Mouse (Mus musculus) heart, embryonic 11.5 days (tissue): Measurements from ENCODE around the gene Pim1. TPM values are rescaled to one million over a fixed set of nuclear protein-coding genes. Genes with fewer than 3 reads are reported as not detected.

Experiments used
- ATAC-seq: fragments of 200-750 bp; cut with Nextera tagmentation; replicated peaks from 2 replicates; pipeline ENCODE4 v1.8.0; 2017; ENCODE audit warnings: moderate library complexity; ENCODE audit not compliant: insufficient number of reproducible peaks, low FRiP score, low TSS enrichment
- H3K27ac ChIP-seq: fragments of 300-500 bp; sonication (generic); 2 replicates; pipeline ENCODE4 v1.5.1; 2014; ENCODE audit warnings: mild to moderate bottlenecking, low read depth, low read length
- H3K27me3 ChIP-seq: fragments of 300-500 bp; sonication (generic); 2 replicates; pipeline ENCODE4 v1.6.1; 2014; ENCODE audit warnings: mild to moderate bottlenecking, low read length, mixed read lengths; ENCODE audit not compliant: control insufficient read depth, insufficient read depth
- H3K36me3 ChIP-seq: fragments of 300-500 bp; sonication (generic); 2 replicates; pipeline ENCODE4 v1.6.1; 2014; ENCODE audit warnings: mild to moderate bottlenecking, low read length, moderate library complexity, mixed read lengths; ENCODE audit not compliant: control insufficient read depth, insufficient read depth
- H3K4me1 ChIP-seq: fragments of 300-500 bp; sonication (generic); 2 replicates; pipeline ENCODE4 v1.6.1; 2014; ENCODE audit warnings: low read length; ENCODE audit not compliant: control insufficient read depth, insufficient read depth
- H3K4me2 ChIP-seq: fragments of 300-500 bp; sonication (generic); 2 replicates; pipeline ENCODE4 v1.6.1; 2014; ENCODE audit warnings: mild to moderate bottlenecking, moderate library complexity
- H3K4me3 ChIP-seq: fragments of 300-500 bp; sonication (generic); 2 replicates; pipeline ENCODE4 v1.5.1; 2014; ENCODE audit warnings: low read depth, low read length
- H3K9ac ChIP-seq: fragments of 300-500 bp; sonication (generic); 2 replicates; pipeline ENCODE4 v1.6.1; 2014; ENCODE audit warnings: mild to moderate bottlenecking, low read depth, low read length, moderate library complexity
- H3K9me3 ChIP-seq: fragments of 300-500 bp; sonication (generic); replicated peaks from 2 replicates; pipeline ENCODE4 v1.6.1; 2016; ENCODE audit warnings: low read length; ENCODE audit not compliant: control insufficient read depth
- WGBS: fragments of 180-500 bp; shearing (Covaris S2); extraction: QIAGEN DNeasy Blood & Tissue Kit; methylation state at CpG from one replicate; pipeline ENCODE4 v1.1.7; 2014; ENCODE audit not compliant: insufficient replicate concordance; 5-methylcytosine and 5-hydroxymethylcytosine counted together
- polyA plus RNA-seq: library from polyadenylated mRNA; unstranded; fragments of >200 nt; fragmentation: Nextera tagmentation; extraction: Ambion mirVana; gene quantifications from 2 replicates; pipeline ENCODE4 v1.2.1, GENCODE M21; 2014

The Pim1 gene
- polyA plus RNA-seq, 1 experiment from 2014 or later = 27.3 TPM

GRCm38 (mm10) chr17:29499511-29499910, 9.0 kb downstream of the Pim1 start:
- Histone ChIP-seq H3K4me1 (peaks cover 14% of the 10 kb centered on the region), H3K36me3 (peaks cover 5% of the 10 kb centered on the region), H3K4me2 (no peak overlapping the region), H3K9me3 (no peaks in the 10 kb centered on the region), H3K27me3 (no peaks in the 10 kb centered on the region), H3K27ac (peak overlapping the region; percentile 86), H3K9ac (peak overlapping the region; percentile 12; the same call in 1 of the 2 replicates), H3K4me3 (no peak overlapping the region)
- ATAC-seq = 0 out of 2 replicates have a peak, but pooled peaks have one; percentile 60
- 62% methylated on average over 6 of the region's 6 CpGs for WGBS

GRCm38 (mm10) chr17:29500243-29500740, 9.7 kb downstream of the Pim1 start:
- Histone ChIP-seq H3K36me3 (0 out of 2 replicates have a peak, but pooled peaks cover 2% of the 10 kb centered on the region), H3K27ac (peak overlapping the region; percentile 86), H3K9me3 (no peaks in the 10 kb centered on the region), H3K4me1 (peaks cover 11% of the 10 kb centered on the region; the same call in 1 of the 2 replicates), H3K4me3 (no peak overlapping the region), H3K4me2 (peak overlapping the region; percentile 32; the same call in 1 of the 2 replicates), H3K9ac (peak overlapping the region; percentile 43; the same call in 1 of the 2 replicates), H3K27me3 (no peaks in the 10 kb centered on the region)
- ATAC-seq = no peak
- WGBS = 65% methylated on average over 7 of the region's 7 CpGs

DNA sequence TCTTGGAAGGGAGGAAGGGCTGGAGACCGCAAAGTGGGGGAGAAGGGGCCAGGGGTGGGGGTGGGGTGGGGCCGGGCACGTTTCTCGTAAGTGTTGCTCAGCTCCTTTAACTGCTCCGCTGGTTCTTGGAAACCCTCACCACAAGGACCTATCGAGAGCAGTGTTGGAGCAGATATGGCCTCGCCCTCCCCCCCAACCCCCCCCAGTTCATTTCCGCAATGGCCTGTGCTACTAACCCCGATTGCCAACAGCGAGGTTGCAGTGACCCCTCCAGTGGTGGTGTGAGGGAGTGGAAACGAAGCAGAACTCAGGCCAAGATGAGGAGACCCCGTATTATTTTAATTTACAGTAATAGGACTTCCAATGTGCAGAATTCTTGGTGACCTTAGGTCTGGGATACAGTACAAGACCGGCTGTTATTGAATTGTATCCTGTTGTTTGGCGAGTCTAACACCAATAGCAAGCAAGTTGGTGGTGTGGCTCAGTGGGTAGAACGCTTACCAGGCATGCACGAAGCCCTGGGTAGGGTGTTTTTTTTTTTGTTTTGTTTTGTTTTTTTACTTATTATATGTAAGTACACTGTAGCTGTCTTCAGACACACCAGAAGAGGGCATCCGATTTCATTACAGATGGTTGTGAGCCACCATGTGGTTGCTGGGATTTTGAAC, 10.4 kb downstream of the Pim1 start:
- no peak overlapping the region; the same call in 1 of the 2 replicates for H3K9ac ChIP-seq
- H3K9me3 ChIP-seq = no peaks in the 10 kb centered on the region
- H3K27ac ChIP-seq = 0 out of 2 replicates have a peak overlapping the region, but pooled peaks have one; percentile 86
- no peak overlapping the region for H3K4me3 ChIP-seq
- peak; percentile 82 for ATAC-seq
- H3K36me3 ChIP-seq = 0 out of 2 replicates have a peak, but pooled peaks cover 2% of the 10 kb centered on the region
- H3K4me2 ChIP-seq = peak overlapping the region; percentile 32; the same call in 1 of the 2 replicates
- WGBS = 62% methylated on average over 17 of the region's 17 CpGs
- no peaks in the 10 kb centered on the region for H3K27me3 ChIP-seq
- peaks cover 11% of the 10 kb centered on the region; the same call in 1 of the 2 replicates for H3K4me1 ChIP-seq

DNA sequence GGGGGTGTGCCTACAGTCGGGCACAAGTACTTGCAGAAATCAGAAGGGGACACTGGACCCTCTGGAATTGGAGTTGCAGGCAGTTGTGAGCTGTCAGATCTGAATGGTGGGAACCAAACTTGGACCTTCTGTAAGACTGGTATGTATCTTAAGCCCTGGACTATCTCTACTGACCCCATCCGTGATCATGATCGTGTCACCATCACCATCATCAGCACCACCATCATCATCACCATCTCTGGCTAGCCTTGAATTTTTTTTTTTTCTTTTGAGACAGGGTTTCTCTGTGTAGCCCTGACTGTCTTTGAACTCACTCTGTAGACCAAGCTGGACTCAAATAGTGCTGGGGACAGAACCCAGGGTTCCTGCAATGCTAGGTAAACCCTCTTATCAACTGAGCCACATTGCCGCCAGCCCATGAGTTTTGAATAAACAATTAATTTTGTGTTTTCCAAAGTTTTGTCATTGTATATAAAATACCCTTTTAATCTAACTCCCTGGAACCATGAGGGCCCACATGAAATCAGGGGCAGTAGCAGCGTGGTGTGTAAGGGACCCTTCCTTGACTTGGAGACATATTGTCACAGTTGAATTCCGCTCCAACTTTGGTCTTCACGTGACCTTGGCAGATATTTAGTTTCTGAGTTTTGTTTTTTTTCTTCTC, 11.6 kb downstream of the Pim1 start:
- Histone ChIP-seq H3K27me3 (no peaks in the 10 kb centered on the region), H3K4me3 (no peak overlapping the region), H3K27ac (peak overlapping the region; percentile 58), H3K9me3 (no peaks in the 10 kb centered on the region), H3K36me3 (no peaks in the 10 kb centered on the region), H3K4me1 (peaks cover 11% of the 10 kb centered on the region; the same call in 1 of the 2 replicates), H3K4me2 (peak overlapping the region; percentile 59), H3K9ac (no peak overlapping the region)
- no peak for ATAC-seq
- WGBS = 69% methylated on average over 7 of the region's 7 CpGs

GRCm38 (mm10) chr17:29502669-29503665, 12.4 kb downstream of the Pim1 start:
- H3K9me3 ChIP-seq = no peaks in the 10 kb centered on the region
- peak overlapping the region; percentile 12; the same call in 1 of the 2 replicates for H3K9ac ChIP-seq
- H3K27me3 ChIP-seq = no peaks in the 10 kb centered on the region
- H3K27ac ChIP-seq = peak overlapping the region; percentile 58
- WGBS = 12% methylated on average over 32 of the region's 32 CpGs
- H3K4me3 ChIP-seq = peak overlapping the region; percentile 24
- ATAC-seq = no peak
- no peaks in the 10 kb centered on the region for H3K36me3 ChIP-seq
- peaks cover 9% of the 10 kb centered on the region; the same call in 1 of the 2 replicates for H3K4me1 ChIP-seq
- H3K4me2 ChIP-seq = peak overlapping the region; percentile 59

GRCm38 (mm10) chr17:29503700-29504099, 13.1 kb downstream of the Pim1 start:
- peaks cover 8% of the 10 kb centered on the region for H3K4me1 ChIP-seq
- WGBS = 77% methylated on average over 5 of the region's 5 CpGs
- no peaks in the 10 kb centered on the region for H3K9me3 ChIP-seq
- H3K9ac ChIP-seq = no peak overlapping the region
- no peaks in the 10 kb centered on the region for H3K27me3 ChIP-seq
- no peak overlapping the region for H3K27ac ChIP-seq
- H3K4me2 ChIP-seq = no peak overlapping the region
- H3K4me3 ChIP-seq = no peak overlapping the region
- ATAC-seq = no peak
- no peaks in the 10 kb centered on the region for H3K36me3 ChIP-seq

DNA sequence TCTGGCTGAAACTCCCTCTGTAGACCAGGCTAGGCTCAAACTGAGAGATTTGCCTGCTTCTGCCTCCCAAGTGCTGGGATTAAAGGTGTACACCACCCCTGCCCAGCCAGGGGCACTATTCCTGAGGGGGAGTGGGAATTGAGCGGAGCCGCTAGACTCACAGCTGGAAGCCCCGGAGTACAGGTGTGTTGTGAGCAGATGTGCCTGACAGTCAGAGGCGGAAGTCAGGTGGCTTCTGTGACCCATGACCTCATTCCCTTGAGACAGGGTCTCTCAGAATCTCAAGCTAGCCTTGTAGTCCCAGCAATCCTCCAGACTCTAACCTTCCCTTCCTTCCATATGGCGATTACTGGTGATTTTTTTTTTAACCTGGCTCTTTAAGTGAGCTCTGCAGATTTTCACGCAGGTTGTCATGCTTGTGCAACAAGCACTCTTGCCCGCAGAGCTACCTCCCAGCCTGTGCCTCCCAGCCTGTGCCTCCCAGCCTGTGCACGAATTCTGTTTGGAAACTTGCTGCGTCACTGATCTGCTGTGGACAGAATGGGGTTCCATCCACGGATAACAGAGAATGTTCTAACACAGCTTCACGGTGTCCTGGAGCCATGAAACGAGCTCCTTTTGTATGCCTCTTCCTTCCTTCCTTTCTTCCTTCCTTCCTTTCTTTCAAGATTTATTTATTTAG, 18.5 kb downstream of the Pim1 start:
- Histone ChIP-seq H3K27ac (peak overlapping the region; percentile 41), H3K4me3 (no peak overlapping the region), H3K9me3 (no peaks in the 10 kb centered on the region), H3K27me3 (no peaks in the 10 kb centered on the region), H3K9ac (peak overlapping the region; percentile 28; the same call in 1 of the 2 replicates), H3K36me3 (no peaks in the 10 kb centered on the region), H3K4me2 (no peak overlapping the region), H3K4me1 (no peaks in the 10 kb centered on the region; the same call in 1 of the 2 replicates)
- WGBS = 67% methylated on average over 12 of the region's 12 CpGs
- ATAC-seq = peak; percentile 64; the same call in 1 of the 2 replicates
